Mouse (Mus musculus) forebrain, embryonic 14.5 days (tissue): Measurements from ENCODE around the gene Nrp2. TPM values are rescaled to one million over a fixed set of nuclear protein-coding genes. Genes with fewer than 3 reads are reported as not detected.

ENCODE experiments used
- ATAC-seq: fragments of 200-750 bp; cut with Nextera tagmentation; 2 replicates; pipeline ENCODE4 v1.8.0; 2017; ENCODE audit warnings: mild to moderate bottlenecking, moderate library complexity
- DNase-seq: peaks from one replicate; pipeline ENCODE4 v3.0.0-alpha.2; 2015; ENCODE audit warnings: low spot score
- H3K27ac ChIP-seq: fragments of 300-500 bp; sonication (generic); 2 replicates; pipeline ENCODE4 v1.5.1; 2014; ENCODE audit warnings: low read depth, mild to moderate bottlenecking, control low read depth, low read length, moderate library complexity
- H3K27me3 ChIP-seq: fragments of 300-500 bp; sonication (generic); replicated peaks from 2 replicates; pipeline ENCODE4 v1.6.1; 2014; ENCODE audit warnings: low read length, control low read depth, mixed read lengths; ENCODE audit not compliant: control insufficient read depth, insufficient read depth
- H3K36me3 ChIP-seq: fragments of 300-500 bp; sonication (generic); 2 replicates; pipeline ENCODE4 v1.6.1; 2014; ENCODE audit warnings: low read length, control low read depth; ENCODE audit not compliant: control insufficient read depth, insufficient read depth
- H3K4me1 ChIP-seq: fragments of 300-500 bp; sonication (generic); 2 replicates; pipeline ENCODE4 v1.6.1; 2014; ENCODE audit warnings: antibody characterized with exemption, low read length, control low read depth; ENCODE audit not compliant: control insufficient read depth, insufficient read depth
- H3K4me2 ChIP-seq: fragments of 300-500 bp; sonication (generic); 2 replicates; pipeline ENCODE4 v1.6.1; 2014; ENCODE audit warnings: mild to moderate bottlenecking, control low read depth, low read length
- H3K4me3 ChIP-seq: fragments of 300-500 bp; sonication (generic); 2 replicates; pipeline ENCODE4 v1.5.1; 2014; ENCODE audit warnings: low read depth, low read length, control low read depth
- H3K9ac ChIP-seq: fragments of 300-500 bp; sonication (generic); 2 replicates; pipeline ENCODE4 v1.6.1; 2014; ENCODE audit warnings: mild to moderate bottlenecking, low read length, control low read depth, moderate library complexity
- H3K9me3 ChIP-seq: fragments of 300-500 bp; sonication (generic); replicated peaks from 2 replicates; pipeline ENCODE4 v1.6.1; 2016; ENCODE audit warnings: low read length, control low read depth, mixed read lengths; ENCODE audit not compliant: control insufficient read depth
- WGBS: fragments of 180-500 bp; shearing (Covaris S2); extraction: QIAGEN DNeasy Blood & Tissue Kit; methylation state at CpG from one replicate; pipeline ENCODE4 v1.1.7; 2014; 5-methylcytosine and 5-hydroxymethylcytosine counted together
- polyA plus RNA-seq: library from polyadenylated mRNA; unstranded; fragments of >200 nt; fragmentation: Nextera tagmentation; extraction: Ambion mirVana; gene quantifications from 2 replicates; pipeline ENCODE4 v1.2.1, GENCODE M21; 2014

Gene Nrp2
- polyA plus RNA-seq, 1 experiment from 2014 or later: 16.3 TPM

- 68% methylated on average over 8 of the region's 8 CpGs for WGBS
- Histone ChIP-seq H3K36me3 (no peaks in the 10 kb centered on the region), H3K4me2 (no peak overlapping the region), H3K27me3 (0 out of 2 replicates have a peak, but pooled peaks cover 2% of the 10 kb centered on the region), H3K27ac (no peak overlapping the region), H3K4me1 (no peaks in the 10 kb centered on the region), H3K9ac (no peak overlapping the region), H3K4me3 (no peak overlapping the region), H3K9me3 (no peaks in the 10 kb centered on the region)
- DNase-seq (no peak), ATAC-seq (no peak)
Observed at GRCm38 (mm10) chr1:62736455-62737012, 33.4 kb downstream of the Nrp2 start.

GRCm38 (mm10) chr1:62738165-62738564 lies 35.1 kb downstream of the Nrp2 start:
- Histone ChIP-seq H3K27ac (no peak overlapping the region), H3K4me1 (peaks cover 6% of the 10 kb centered on the region; the same call in 1 of the 2 replicates), H3K36me3 (no peaks in the 10 kb centered on the region), H3K4me3 (no peak overlapping the region), H3K9ac (no peak overlapping the region), H3K4me2 (no peak overlapping the region), H3K9me3 (no peaks in the 10 kb centered on the region), H3K27me3 (0 out of 2 replicates have a peak, but pooled peaks cover 2% of the 10 kb centered on the region)
- DNase-seq: no peak
- WGBS: 88% methylated on average over 11 of the region's 11 CpGs
- ATAC-seq: no peak

GRCm38 (mm10) chr1:62742092-62742491 lies 39.0 kb downstream of the Nrp2 start:
- ATAC-seq: no peak
- no peak for DNase-seq
- H3K36me3 ChIP-seq: peaks cover 10% of the 10 kb centered on the region
- no peak overlapping the region for H3K4me2 ChIP-seq
- WGBS: 33% methylated on average over 3 of the region's 3 CpGs
- no peaks in the 10 kb centered on the region for H3K27me3 ChIP-seq
- no peaks in the 10 kb centered on the region for H3K9me3 ChIP-seq
- no peak overlapping the region for H3K4me3 ChIP-seq
- peaks cover 6% of the 10 kb centered on the region; the same call in 1 of the 2 replicates for H3K4me1 ChIP-seq
- H3K9ac ChIP-seq: no peak overlapping the region
- H3K27ac ChIP-seq: no peak overlapping the region

- Histone ChIP-seq H3K36me3 (peaks cover 20% of the 10 kb centered on the region), H3K4me3 (no peak overlapping the region), H3K4me1 (peaks cover 6% of the 10 kb centered on the region; the same call in 1 of the 2 replicates), H3K27me3 (no peaks in the 10 kb centered on the region), H3K4me2 (no peak overlapping the region), H3K27ac (no peak overlapping the region), H3K9me3 (no peaks in the 10 kb centered on the region), H3K9ac (no peak overlapping the region)
- peak; percentile 39 for DNase-seq
- ATAC-seq: 0 out of 2 replicates have a peak, but pooled peaks have one; percentile 23
- 7% methylated on average over 8 of the region's 8 CpGs for WGBS
Observed at GRCm38 (mm10) chr1:62743064-62743694, 40.1 kb downstream of the Nrp2 start.

- peaks cover 17% of the 10 kb centered on the region for H3K4me1 ChIP-seq
- no peak for DNase-seq
- no peaks in the 10 kb centered on the region for H3K27me3 ChIP-seq
- no peaks in the 10 kb centered on the region for H3K9me3 ChIP-seq
- peaks cover 27% of the 10 kb centered on the region for H3K36me3 ChIP-seq
- WGBS: 83% methylated on average over 8 of the region's 8 CpGs
- H3K9ac ChIP-seq: no peak overlapping the region
- no peak overlapping the region for H3K4me3 ChIP-seq
- H3K27ac ChIP-seq: no peak overlapping the region
- no peak for ATAC-seq
- no peak overlapping the region for H3K4me2 ChIP-seq
Observed at GRCm38 (mm10) chr1:62745889-62746288, 42.8 kb downstream of the Nrp2 start.

GRCm38 (mm10) chr1:62747421-62748111 lies 44.5 kb downstream of the Nrp2 start:
- H3K36me3 ChIP-seq: peaks cover 27% of the 10 kb centered on the region
- ATAC-seq (no peak), DNase-seq (no peak)
- 74% methylated on average over 10 of the region's 10 CpGs for WGBS
- no peak overlapping the region for H3K27ac ChIP-seq
- no peak overlapping the region for H3K4me3 ChIP-seq
- H3K9ac ChIP-seq: no peak overlapping the region
- H3K27me3 ChIP-seq: no peaks in the 10 kb centered on the region
- peaks cover 23% of the 10 kb centered on the region for H3K4me1 ChIP-seq
- H3K4me2 ChIP-seq: no peak overlapping the region
- no peaks in the 10 kb centered on the region for H3K9me3 ChIP-seq

- no peak for DNase-seq
- H3K27ac ChIP-seq: no peak overlapping the region
- no peak overlapping the region for H3K9ac ChIP-seq
- peaks cover 23% of the 10 kb centered on the region for H3K4me1 ChIP-seq
- peaks cover 27% of the 10 kb centered on the region for H3K36me3 ChIP-seq
- ATAC-seq: no peak
- no peaks in the 10 kb centered on the region for H3K9me3 ChIP-seq
- H3K4me2 ChIP-seq: no peak overlapping the region
- H3K27me3 ChIP-seq: no peaks in the 10 kb centered on the region
- 54% methylated on average over 3 of the region's 3 CpGs for WGBS
- no peak overlapping the region for H3K4me3 ChIP-seq
Observed at GRCm38 (mm10) chr1:62748361-62748760, 45.3 kb downstream of the Nrp2 start.

GRCm38 (mm10) chr1:62749716-62750115 lies 46.6 kb downstream of the Nrp2 start:
- Histone ChIP-seq H3K9me3 (no peaks in the 10 kb centered on the region), H3K4me2 (no peak overlapping the region), H3K36me3 (peaks cover 23% of the 10 kb centered on the region), H3K9ac (no peak overlapping the region), H3K4me3 (no peak overlapping the region), H3K27ac (no peak overlapping the region), H3K4me1 (peaks cover 23% of the 10 kb centered on the region), H3K27me3 (no peaks in the 10 kb centered on the region)
- WGBS: 38% methylated on average over 14 of the region's 14 CpGs
- DNase-seq: peak; percentile 56
- peak; percentile 35; the same call in 1 of the 2 replicates for ATAC-seq
